Mouse (Mus musculus): ENCODE data around the gene Atf7.
"Not testable (repeated sequence)": the region's sequence is repeated elsewhere in the genome, so short reads cannot be mapped to it uniquely, and the experiment has no call there.

Gene Atf7

GRCm38 (mm10) chr15:102624970-102625686, at the start of gene Atf7, which contains the start of gene Gm28047:
Gene Atf7 (minus strand): TSS chr15:102625464.
Gene Gm28047 (minus strand): TSS chr15:102625067.
- DNase-seq (ENCODE audit: low spot score in 2 of 2): peak; percentile 100

DNA sequence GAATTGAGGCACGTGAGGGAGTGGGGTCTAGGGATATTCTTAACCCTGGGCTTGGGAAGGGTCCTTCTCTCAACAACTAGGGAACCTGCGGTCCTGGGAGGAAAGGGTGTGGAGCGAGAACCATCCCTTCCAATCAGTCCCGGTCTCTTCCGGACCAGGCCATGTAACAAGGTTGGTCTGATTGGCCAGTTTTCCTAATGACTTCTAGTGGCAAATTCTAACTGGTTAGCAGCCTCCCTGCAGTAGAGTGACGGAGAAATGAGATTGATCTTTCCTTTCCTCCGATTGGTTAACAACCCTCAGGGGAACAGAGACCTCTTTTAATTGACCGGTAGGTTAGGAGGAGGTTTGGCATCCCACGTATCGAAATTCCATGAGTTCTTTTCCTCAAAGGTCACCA, 48.3 kb upstream of the Atf7 start:
- peak in 1 of 2 experiments; percentile 54 for DNase-seq (ENCODE audit: low spot score in 2 of 2)

GRCm38 (mm10) chr15:102672215-102673071, 47.2 kb upstream of the Atf7 start, which contains the start of gene Atp5g2:
Gene Atp5g2 (minus strand): TSS chr15:102672352.
- peak; percentile 52 to 61 for DNase-seq (ENCODE audit: low spot score in 2 of 2)

DNA sequence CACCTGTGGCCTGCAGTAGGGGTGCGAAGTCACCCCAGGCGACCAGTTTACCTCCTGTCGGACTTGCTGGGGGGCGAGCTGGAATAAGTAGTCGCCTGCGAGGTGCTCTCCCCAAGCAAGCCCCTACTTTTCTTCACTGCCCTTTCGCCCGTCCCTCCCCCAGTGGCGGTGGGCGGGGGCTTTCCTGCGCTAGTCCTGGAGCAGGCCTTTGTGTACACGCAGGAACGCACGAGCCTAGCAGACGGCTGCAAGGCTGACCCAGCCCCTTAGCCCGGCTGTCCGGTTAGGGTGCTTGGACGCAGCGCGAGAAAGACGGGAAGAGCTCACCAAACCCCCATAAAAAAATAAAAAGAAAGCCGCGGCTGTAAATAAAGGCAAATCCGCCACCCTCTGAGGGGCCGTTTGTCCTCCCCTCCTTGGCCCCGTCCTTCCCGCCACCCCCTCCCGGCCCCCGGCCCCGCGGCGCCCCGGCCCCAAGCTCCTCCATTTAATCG, 46.5 kb upstream of the Atf7 start:
- DNase-seq (ENCODE audit: low spot score in 2 of 2): peak; percentile 87 to 89

GRCm38 (mm10) chr15:102670767-102671575, 45.7 kb upstream of the Atf7 start:
- peak; percentile 97 to 98 for DNase-seq (ENCODE audit: low spot score in 2 of 2)

- no peak for DNase-seq (ENCODE audit: low spot score in 2 of 2)
Observed at GRCm38 (mm10) chr15:102670281-102670680, 45.0 kb upstream of the Atf7 start.

DNA sequence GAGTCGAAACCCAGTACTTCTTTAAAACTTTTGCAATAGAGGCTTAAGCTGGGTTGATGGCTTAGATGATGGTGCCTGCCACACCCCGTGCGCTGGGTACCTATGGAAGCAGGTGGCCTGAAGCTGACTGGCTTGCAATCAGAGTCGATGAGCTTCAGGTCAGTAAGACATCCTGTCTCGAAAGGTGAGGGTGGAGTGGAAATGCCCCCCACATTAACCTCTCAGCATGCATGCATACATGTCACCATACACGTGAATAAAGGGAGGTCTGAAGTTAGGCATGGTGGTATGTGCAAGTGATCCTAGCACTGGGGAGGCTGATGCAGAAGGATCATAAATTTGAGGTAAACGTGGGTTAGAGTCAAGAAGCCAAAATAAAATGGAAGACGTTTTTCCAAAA, 44.3 kb upstream of the Atf7 start:
- DNase-seq (ENCODE audit: low spot score in 2 of 2): no peak

DNA sequence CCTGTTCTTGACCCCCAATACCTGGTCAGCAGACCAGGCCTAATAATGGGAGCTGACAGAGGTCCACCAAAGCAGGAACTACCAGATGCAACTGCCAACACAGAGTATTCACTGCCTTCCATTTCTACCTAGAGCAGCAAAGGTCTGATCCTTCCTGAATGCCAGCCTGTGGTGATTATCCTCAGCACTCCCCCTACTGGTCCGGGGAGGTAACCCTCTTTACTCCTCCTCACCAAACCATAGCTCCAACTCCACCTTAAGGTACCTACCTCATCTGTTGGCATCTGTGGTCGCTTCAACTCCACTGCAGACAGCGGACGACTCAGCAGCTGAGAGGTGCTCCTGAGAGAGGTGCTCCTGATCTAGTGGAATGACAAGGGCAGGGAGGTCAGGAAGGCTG, 40.2 kb upstream of the Atf7 start:
- peak in 1 of 2 experiments; percentile 30 for DNase-seq (ENCODE audit: low spot score in 2 of 2)

GRCm38 (mm10) chr15:102663825-102664224, 38.6 kb upstream of the Atf7 start:
- no peak for DNase-seq (ENCODE audit: low spot score in 2 of 2)

GRCm38 (mm10) chr15:102662601-102663000, 37.3 kb upstream of the Atf7 start:
- not testable (repeated sequence) for DNase-seq (ENCODE audit: low spot score in 2 of 2)

DNA sequence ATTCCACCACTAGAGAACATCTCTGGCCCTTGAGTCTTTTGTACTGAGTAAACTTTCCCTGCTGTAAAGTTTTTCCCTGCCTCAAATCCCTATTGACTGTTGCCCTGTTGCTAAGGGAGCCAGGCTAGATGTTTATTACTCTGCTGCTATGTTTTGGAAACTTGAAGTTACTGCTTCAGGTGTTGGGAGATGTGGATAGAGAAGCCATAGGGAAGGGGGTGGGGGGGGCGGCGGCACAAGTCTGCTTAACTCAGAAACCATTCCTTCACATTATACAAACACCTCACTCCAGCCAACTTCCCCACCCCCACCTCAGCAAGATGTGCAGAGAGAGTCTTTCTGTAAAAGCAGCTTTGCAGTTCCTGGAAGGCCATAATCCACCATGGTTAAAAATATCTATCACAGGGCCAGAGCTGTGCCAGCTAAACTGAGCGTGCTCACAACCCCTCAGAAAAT, 32.7 kb upstream of the Atf7 start:
- no peak for DNase-seq (ENCODE audit: low spot score in 2 of 2)

DNA sequence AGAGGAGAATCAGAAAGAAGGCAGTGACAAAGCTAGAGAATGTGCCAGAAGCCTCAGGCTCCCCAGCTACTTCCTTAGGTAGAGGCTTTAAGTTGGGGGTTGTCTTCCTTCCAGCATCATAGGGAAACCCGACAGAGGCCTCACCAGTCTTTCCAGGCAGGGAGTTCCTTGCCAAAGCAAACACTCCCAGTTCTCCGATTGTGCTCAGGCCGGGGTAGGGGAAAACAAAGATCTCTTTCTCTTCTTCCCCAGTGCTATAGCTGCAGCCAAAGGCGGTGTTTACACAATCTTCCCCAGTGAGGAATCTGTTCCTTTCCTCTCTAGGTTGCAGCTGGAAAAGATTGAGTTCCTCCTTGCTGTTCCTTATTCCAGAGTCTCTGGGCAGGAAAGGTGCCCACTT, 31.4 kb upstream of the Atf7 start:
- peak in 1 of 2 experiments; percentile 35 for DNase-seq (ENCODE audit: low spot score in 2 of 2)

DNA sequence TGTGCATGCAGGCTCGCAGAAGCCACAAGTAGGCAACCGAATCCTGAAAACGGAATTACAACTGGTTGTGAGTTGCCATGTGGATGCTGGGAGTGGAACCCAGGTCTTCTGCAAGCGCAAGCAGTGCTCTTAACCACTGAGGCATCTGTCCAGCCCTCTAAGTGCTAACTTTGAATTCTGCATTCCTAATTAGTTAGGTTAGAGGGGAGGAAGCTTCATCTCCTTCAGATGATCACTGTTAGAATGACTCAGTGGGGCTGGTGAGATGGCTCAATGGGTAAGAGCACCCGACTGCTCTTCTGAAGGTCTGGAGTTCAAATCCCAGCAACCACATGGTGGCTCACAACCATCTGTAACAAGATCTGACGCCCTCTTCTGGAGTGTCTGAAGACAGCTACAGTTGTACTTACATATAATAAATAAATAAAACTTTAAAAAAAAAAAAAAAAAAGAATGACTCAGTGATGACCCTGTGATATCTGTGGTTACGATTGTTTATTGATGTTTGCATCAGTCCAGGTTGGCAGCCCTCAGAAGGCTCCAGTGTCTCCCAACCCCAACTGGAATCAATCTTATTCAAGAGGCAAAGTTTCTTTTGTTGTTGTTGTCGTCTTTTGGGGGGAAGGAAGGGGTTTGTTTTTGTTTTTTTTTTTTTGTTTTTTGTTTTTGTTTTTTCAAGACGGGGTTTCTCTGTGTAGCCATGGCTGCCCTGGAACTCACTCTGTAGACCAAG, 26.8 kb upstream of the Atf7 start:
- not testable (repeated sequence) for DNase-seq (ENCODE audit: low spot score in 2 of 2)

DNA sequence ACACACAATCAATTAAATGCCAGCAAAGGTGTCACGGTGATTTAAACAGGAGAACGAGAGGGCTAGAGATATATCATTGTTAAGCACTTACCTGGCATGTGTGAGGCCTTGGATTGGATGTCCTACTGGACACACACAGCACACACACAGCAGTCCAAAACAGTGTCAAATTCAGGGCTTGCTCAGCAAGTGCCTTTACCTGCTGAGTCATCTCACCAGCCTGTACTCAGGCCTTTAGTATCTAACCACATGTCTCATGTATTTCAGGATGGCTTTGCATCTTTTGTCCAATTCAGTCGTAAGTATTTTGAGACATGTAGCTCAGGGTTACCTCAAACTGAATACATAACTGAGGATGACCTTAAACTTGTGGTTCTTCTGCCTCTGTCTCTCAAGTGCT, 25.8 kb upstream of the Atf7 start:
- no peak for DNase-seq (ENCODE audit: low spot score in 2 of 2)

GRCm38 (mm10) chr15:102635817-102636216, 10.6 kb upstream of the Atf7 start:
- no peak for DNase-seq (ENCODE audit: low spot score in 2 of 2)

DNA sequence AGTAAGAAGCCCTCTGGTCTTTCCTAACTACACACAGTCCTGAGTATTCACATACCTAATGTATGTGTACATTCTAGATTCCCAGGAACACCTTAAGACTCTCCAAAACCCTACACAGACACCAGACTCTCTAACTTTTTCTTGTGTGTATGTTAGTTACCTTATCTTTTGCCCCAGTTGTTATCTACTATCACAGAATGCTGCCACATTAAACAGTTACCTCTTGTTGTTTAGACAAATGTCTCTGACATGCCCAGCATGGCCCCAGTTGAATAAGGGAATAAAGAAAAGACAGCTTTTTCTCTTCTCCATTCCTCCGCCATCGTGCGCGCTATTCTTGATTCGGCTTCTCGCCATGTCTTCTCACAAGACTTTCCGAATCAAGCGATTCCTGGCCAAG, 9.4 kb upstream of the Atf7 start:
- no peak for DNase-seq (ENCODE audit: low spot score in 2 of 2)

GRCm38 (mm10) chr15:102625687-102626055, 407 bp upstream of the Atf7 start:
- peak in 1 of 2 experiments; percentile 59 for DNase-seq (ENCODE audit: low spot score in 2 of 2)

DNA sequence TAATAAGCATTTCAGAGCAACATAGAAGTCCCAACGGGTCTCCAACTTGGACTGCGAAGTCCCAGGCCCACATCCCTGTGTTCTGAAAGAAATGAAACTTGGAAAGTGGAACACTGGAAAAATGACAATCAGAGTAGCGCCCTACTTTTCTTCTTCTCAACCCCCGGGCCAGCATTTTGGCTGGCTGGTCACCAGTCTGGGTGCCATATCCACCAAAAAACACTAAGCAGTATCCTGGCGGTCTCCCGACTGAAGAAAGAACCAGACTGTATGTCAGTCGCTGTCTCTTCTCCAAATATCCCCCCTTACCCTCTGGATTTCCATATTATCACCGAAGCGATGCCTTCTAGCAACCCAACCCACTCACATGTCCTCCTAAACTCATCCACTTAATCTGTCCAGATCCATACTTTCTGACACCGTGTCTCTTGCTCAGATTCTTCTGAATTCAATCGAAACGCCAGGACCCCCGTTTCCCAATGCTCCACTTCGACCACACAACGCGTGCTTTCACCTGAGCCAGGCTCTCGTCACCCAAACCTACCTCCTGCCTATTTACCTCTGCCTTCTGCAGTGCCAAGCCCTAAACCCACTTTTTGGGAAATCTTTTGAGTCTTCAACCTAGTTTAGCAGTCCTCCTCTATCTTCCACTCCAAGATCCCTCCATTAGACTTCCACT, 834 bp downstream of the Atf7 start:
- peak in 1 of 2 experiments; percentile 17 for DNase-seq (ENCODE audit: low spot score in 2 of 2)

GRCm38 (mm10) chr15:102623121-102623520, 2.1 kb downstream of the Atf7 start:
- no peak for DNase-seq (ENCODE audit: low spot score in 2 of 2)

DNA sequence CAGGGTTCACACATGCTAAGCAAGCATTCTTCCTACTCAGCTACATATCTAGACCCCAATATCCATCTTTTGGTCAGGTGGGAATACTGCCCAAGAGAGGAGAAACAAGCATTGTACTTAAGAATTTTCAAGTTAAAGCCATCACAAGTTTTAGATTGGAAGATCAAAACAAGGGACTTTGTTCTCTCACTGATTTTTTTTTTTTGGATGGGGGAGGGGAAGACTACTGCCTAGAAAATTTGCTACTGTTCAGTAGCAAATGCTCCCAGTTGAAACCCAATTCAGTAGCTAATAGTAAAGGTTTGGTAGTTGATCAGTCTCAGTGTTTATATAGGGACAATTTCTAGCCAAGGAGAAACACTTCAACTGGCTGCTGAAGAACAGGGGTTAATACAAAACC, 2.7 kb downstream of the Atf7 start:
- DNase-seq (ENCODE audit: low spot score in 2 of 2): no peak
